Mouse (Mus musculus): ENCODE measurements around the gene Ccdc15. TPM values are rescaled to one million over a fixed set of nuclear protein-coding genes. Genes with fewer than 3 reads are reported as not detected.

Ccdc15 gene
- 1 to 10 TPM; 3.1 to 5.1 TPM for polyA plus RNA-seq (2017; shearing (Covaris generic))

DNA sequence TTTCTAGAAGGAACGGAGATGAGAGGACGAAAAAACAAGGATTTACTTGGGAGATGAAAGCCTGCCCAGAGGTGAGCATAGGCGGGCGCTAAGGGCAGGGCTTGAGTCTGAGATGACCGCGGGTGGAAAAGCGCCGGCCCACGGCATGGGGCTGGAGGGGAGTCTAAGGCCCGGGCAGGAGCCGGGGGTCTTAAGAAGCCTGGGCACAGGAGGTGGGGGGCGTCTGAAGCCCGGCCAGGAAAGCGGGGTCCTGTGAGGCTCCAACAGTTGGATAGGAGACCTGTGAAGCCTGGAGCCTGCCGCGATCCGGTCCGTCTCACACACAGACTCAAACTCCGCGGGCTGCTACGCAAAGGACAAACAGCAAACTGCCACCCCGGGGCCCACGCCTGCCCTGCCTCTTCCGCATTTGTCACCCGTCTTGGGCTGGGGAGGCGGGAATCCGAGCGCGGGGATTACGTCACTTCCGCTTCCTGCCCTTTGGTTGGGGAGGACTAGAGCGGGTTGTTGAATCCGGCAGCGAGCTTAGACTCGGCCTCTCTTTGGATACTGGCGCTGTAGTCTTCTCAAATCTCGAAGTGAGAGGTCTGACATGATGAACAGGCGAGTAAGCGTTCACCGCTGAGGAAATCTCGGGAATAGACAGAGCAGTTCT lies at the start of gene Ccdc15:
Gene Ccdc15, minus strand, starts transcription at position 445 of the 655 bp plus-strand sequence.

GRCm38 (mm10) chr9:37367301-37368080 lies 19.3 kb upstream of the Ccdc15 start, which contains the start of gene Hepacam:
TSS of gene Hepacam (plus strand) at chr9:37367351.

GRCm38 (mm10) chr9:37255149-37255888 lies 92.9 kb downstream of the Ccdc15 start, which contains the start of gene Slc37a2:
TSS of gene Slc37a2 (minus strand) at chr9:37255738.

Other genes with a start within 250 kb of the Ccdc15 start
- gene Pknox2, start 201.0 kb downstream of the Ccdc15 start, polyA plus RNA-seq (2017; shearing (Covaris generic)), result under 1 TPM in 1 of 2 experiments, not detected in 1; 0.10 TPM
- 1 to 10 TPM; 1.9 to 3.5 TPM for gene Tmem218, start 140.2 kb downstream of the Ccdc15 start, polyA plus RNA-seq (2017; shearing (Covaris generic))
- gene Slc37a2, start 92.7 kb downstream of the Ccdc15 start, polyA plus RNA-seq (2017; shearing (Covaris generic)), result 1 to 10 TPM; 2.5 to 3.6 TPM
- not detected for gene Hepacam, start 18.9 kb upstream of the Ccdc15 start, polyA plus RNA-seq (2017; shearing (Covaris generic))
- gene Robo4, start 53.5 kb upstream of the Ccdc15 start, polyA plus RNA-seq (2017; shearing (Covaris generic)), result under 1 TPM in 1 of 2 experiments, not detected in 1; 0.12 TPM
- gene Robo3, start 84.8 kb upstream of the Ccdc15 start, polyA plus RNA-seq (2017; shearing (Covaris generic)), result under 1 TPM in 1 of 2 experiments, not detected in 1; 0.20 TPM
- 10 to 100 TPM; 18.1 to 19.9 TPM for gene Msantd2, start 140.9 kb upstream of the Ccdc15 start, polyA plus RNA-seq (2017; shearing (Covaris generic))
- under 1 TPM; 0.42 to 0.69 TPM for gene Esam, start 179.6 kb upstream of the Ccdc15 start, polyA plus RNA-seq (2017; shearing (Covaris generic))
- not detected for gene Vsig2, start 190.8 kb upstream of the Ccdc15 start, polyA plus RNA-seq (2017; shearing (Covaris generic))
- gene Nrgn, start 204.5 kb upstream of the Ccdc15 start, polyA plus RNA-seq (2017; shearing (Covaris generic)), result 1 to 10 TPM; 1.5 to 3.2 TPM
- 10 to 100 TPM in 1 of 2 experiments, 1 to 10 TPM in 1; 8.5 to 13.0 TPM for gene Siae, start 207.3 kb upstream of the Ccdc15 start, polyA plus RNA-seq (2017; shearing (Covaris generic))

All from activated CD4-positive, CD25-positive, alpha-beta regulatory T cell (primary cell).